Mouse (Mus musculus) forebrain, embryonic 15.5 days (tissue): ENCODE results near the gene Zfp488. TPM values are rescaled to one million over a fixed set of nuclear protein-coding genes. Genes with fewer than 3 reads are reported as not detected.

Experiments
- ATAC-seq: fragments of 200-750 bp; cut with Nextera tagmentation; replicated peaks from 2 replicates; pipeline ENCODE4 v1.8.0; 2017; ENCODE audit warnings: mild to moderate bottlenecking, moderate TSS enrichment, moderate library complexity
- H3K27ac ChIP-seq: fragments of 300-500 bp; sonication (generic); replicated peaks from 2 replicates; pipeline ENCODE4 v1.5.1; 2015; ENCODE audit warnings: mild to moderate bottlenecking, inconsistent platforms
- H3K27me3 ChIP-seq: fragments of 300-500 bp; sonication (generic); 2 replicates; pipeline ENCODE4 v1.6.1; 2015; ENCODE audit warnings: inconsistent platforms
- H3K36me3 ChIP-seq: fragments of 300-500 bp; sonication (generic); 2 replicates; pipeline ENCODE4 v1.6.1; 2015; ENCODE audit warnings: mild to moderate bottlenecking, inconsistent platforms
- H3K4me1 ChIP-seq: fragments of 300-500 bp; sonication (generic); 2 replicates; pipeline ENCODE4 v1.6.1; 2015; ENCODE audit warnings: inconsistent platforms
- H3K4me2 ChIP-seq: fragments of 300-500 bp; sonication (generic); replicated peaks from 2 replicates; pipeline ENCODE4 v1.6.1; 2015; ENCODE audit warnings: mild to moderate bottlenecking, inconsistent platforms
- H3K4me3 ChIP-seq: fragments of 300-500 bp; sonication (generic); 2 replicates; pipeline ENCODE4 v1.5.1; 2015; ENCODE audit warnings: mild to moderate bottlenecking, inconsistent platforms
- H3K9ac ChIP-seq: fragments of 300-500 bp; sonication (generic); replicated peaks from 2 replicates; pipeline ENCODE4 v1.6.1; 2015; ENCODE audit warnings: mild to moderate bottlenecking, inconsistent platforms
- H3K9me3 ChIP-seq: fragments of 300-500 bp; sonication (generic); 2 replicates; pipeline ENCODE4 v1.6.1; 2016; ENCODE audit warnings: inconsistent platforms
- WGBS: fragments of 180-500 bp; shearing (Covaris S2); methylation state at CpG from one replicate; pipeline ENCODE4 v1.1.7; 2015; ENCODE audit warnings: mixed read lengths; 5-methylcytosine and 5-hydroxymethylcytosine counted together
- polyA plus RNA-seq: library from polyadenylated mRNA; unstranded; fragments of >200 nt; fragmentation: Nextera tagmentation; extraction: Ambion mirVana; gene quantifications from 2 replicates; pipeline ENCODE4 v1.2.1, GENCODE M21; 2015

The Zfp488 gene
- polyA plus RNA-seq, 1 experiment from 2014 or later, result 0.13 TPM

DNA sequence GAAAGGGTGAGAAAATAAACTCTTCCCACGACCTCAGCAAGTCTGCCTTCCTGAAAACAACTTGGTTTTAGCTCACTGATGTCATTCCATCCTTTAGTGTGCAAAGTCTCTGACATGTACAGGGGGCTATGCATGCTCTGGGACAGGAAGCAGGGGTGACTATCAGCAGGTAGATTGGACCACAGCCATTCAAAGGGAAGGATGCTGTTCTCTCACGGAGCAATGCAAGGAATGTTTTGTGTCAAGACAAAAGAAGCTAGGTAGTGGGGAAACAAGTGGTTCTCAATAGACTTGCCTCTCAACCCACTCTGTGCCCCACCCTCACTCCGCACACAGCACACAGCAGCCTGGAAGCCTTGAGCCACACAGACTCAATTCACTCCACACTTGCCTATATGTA lies 10.6 kb upstream of the Zfp488 start:
- no peak overlapping the region for H3K27ac ChIP-seq
- H3K27me3 ChIP-seq, result no peaks in the 10 kb centered on the region
- WGBS, result 49% methylated on average over 3 of the region's 3 CpGs
- no peaks in the 10 kb centered on the region for H3K36me3 ChIP-seq
- H3K4me1 ChIP-seq, result no peaks in the 10 kb centered on the region
- no peak overlapping the region for H3K9ac ChIP-seq
- H3K4me3 ChIP-seq, result no peak overlapping the region
- H3K4me2 ChIP-seq, result no peak overlapping the region
- H3K9me3 ChIP-seq, result no peaks in the 10 kb centered on the region
- ATAC-seq, result no peak

DNA sequence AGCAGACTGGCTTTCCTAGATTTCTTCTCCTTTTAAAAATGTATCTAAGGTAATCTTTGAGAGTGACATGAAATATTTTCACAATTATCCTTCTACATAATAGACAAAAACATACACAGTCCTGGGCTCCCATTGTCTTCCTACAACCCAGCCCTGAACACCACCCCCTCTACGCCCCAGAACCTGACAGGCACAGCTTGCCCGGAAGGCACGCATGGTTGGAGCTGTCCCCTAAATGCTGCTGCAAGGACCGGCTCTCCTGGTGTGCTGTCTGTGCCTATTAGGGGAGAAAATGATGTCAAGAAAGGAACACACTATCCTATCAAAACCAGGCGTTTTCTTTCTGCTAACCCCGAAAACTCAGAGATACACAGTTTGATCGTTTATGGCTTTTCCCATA lies 816 bp downstream of the Zfp488 start:
- H3K36me3 ChIP-seq, result no peaks in the 10 kb centered on the region
- no peak overlapping the region for H3K27ac ChIP-seq
- H3K9me3 ChIP-seq, result no peaks in the 10 kb centered on the region
- no peak for ATAC-seq
- no peak overlapping the region for H3K9ac ChIP-seq
- WGBS, result 41% methylated on average over 7 of the region's 7 CpGs
- H3K4me3 ChIP-seq, result no peak overlapping the region
- 0 out of 2 replicates have a peak, but pooled peaks cover 3% of the 10 kb centered on the region for H3K27me3 ChIP-seq
- H3K4me1 ChIP-seq, result peaks cover 8% of the 10 kb centered on the region
- H3K4me2 ChIP-seq, result no peak overlapping the region

DNA sequence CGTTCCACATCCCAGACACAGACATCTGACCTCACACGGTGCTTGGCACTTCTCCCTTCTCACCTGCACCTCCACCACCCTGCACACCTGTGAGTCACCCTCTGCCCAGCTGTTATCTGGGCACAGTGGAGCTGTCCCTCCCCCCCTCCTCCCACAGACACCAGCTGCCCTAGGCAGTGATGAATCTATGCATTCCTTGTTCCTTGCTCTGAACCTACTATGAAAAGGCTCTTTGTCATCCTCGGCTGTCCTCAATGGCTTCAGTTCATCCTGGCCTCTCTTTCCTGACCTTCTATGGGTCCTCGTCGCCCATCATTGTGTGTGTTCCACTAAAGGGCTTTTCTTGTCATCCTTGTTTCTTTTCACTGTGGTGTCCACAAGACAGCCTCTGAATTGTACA lies 3.8 kb downstream of the Zfp488 start:
- H3K4me1 ChIP-seq, result peaks cover 8% of the 10 kb centered on the region
- no peak overlapping the region for H3K4me2 ChIP-seq
- no peaks in the 10 kb centered on the region for H3K36me3 ChIP-seq
- no peak overlapping the region for H3K27ac ChIP-seq
- no peak for ATAC-seq
- H3K4me3 ChIP-seq, result no peak overlapping the region
- H3K9ac ChIP-seq, result no peak overlapping the region
- 66% methylated on average over 5 of the region's 5 CpGs for WGBS
- 0 out of 2 replicates have a peak, but pooled peaks cover 3% of the 10 kb centered on the region for H3K27me3 ChIP-seq
- no peaks in the 10 kb centered on the region for H3K9me3 ChIP-seq

DNA sequence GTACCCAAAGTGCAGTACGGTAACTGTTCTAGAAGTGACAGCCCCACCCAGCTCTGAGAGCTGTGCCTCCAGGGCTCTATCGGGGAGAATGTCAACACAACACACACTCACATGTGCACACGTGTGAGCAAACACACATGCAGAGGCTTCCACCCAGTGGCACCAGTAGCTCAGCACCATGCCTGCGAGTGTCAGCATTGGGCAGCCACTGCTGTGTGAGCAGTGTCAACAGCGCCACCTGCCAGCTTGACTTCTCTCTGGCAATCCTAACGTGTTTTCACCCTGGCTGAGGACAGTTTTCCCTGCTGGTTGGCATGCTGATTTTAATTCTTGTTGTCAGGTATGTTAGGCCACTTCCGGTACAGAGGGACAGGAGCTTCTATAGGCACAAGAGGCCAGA lies 5.9 kb downstream of the Zfp488 start:
- Histone ChIP-seq H3K27ac (no peak overlapping the region), H3K9me3 (no peaks in the 10 kb centered on the region), H3K9ac (no peak overlapping the region), H3K4me3 (no peak overlapping the region), H3K36me3 (no peaks in the 10 kb centered on the region), H3K27me3 (no peaks in the 10 kb centered on the region), H3K4me2 (no peak overlapping the region), H3K4me1 (no peaks in the 10 kb centered on the region)
- WGBS, result 52% methylated on average over 7 of the region's 7 CpGs
- no peak for ATAC-seq

DNA sequence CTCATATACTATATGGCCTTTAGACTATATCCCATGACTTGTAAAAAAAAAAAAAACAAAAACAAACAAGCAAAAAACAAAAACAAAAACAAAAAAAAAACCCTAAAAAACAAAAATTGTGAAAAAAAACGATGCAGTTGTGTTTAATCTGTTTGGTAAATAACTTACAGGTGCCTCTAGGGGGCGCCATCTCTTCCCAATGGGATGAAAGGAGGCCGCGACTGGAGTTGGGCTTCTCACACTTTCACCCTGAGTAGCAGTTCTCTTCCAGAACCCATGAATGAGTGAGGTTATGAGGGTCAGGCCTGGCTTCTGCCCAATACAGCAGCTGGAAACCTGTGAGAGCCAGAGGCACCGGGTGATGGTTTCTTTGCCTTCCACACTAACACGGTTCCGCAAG lies 12.9 kb downstream of the Zfp488 start:
- H3K4me2 ChIP-seq, result no peak overlapping the region
- no peak for ATAC-seq
- H3K27ac ChIP-seq, result no peak overlapping the region
- no peaks in the 10 kb centered on the region for H3K36me3 ChIP-seq
- no peak overlapping the region for H3K4me3 ChIP-seq
- WGBS, result 70% methylated on average over 7 of the region's 7 CpGs
- no peaks in the 10 kb centered on the region for H3K4me1 ChIP-seq
- no peaks in the 10 kb centered on the region for H3K9me3 ChIP-seq
- no peaks in the 10 kb centered on the region for H3K27me3 ChIP-seq
- no peak overlapping the region for H3K9ac ChIP-seq

DNA sequence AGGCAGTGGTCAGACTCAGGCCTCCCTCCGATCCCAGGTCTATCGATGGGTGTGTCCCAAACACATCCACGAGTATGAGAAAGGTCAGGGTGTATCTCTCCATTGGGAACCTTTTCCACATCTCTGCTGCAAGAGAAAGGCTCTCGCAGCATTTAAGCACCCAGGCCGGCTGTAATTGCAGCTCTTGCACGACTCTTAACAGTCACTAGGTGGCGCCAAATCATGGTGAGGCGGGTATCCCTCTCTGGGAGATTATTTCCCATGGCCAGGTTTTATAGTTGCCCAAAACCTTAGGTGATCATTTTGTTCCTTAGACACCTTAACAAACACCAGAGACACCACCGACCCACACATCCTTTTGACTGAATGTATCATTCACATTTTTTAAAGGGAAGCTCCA lies 19.2 kb downstream of the Zfp488 start:
- 13% methylated on average over 9 of the region's 9 CpGs for WGBS
- Histone ChIP-seq H3K9ac (no peak overlapping the region), H3K36me3 (no peaks in the 10 kb centered on the region), H3K9me3 (no peaks in the 10 kb centered on the region), H3K4me2 (no peak overlapping the region), H3K4me1 (no peaks in the 10 kb centered on the region), H3K4me3 (no peak overlapping the region), H3K27ac (no peak overlapping the region), H3K27me3 (no peaks in the 10 kb centered on the region)
- no peak for ATAC-seq

DNA sequence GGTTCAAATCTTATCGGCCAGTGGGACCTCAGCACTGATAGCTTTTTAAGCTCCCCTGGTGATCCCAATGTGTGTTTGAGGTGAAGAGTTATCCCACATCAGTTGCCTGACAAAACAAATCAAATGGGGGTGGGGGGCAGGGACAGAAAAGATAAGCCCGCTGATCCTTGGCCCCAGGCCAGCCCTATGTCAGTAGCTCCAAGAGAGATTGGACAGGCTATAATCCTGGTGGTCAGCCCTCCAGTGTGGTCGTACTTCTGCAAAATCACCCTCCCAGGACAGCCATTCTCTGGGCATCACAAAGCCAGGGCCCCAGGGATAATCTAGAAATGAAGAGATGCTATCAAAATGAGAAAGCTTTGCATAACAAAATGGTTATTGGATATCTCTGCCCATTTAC lies 19.7 kb downstream of the Zfp488 start:
- Histone ChIP-seq H3K4me1 (no peaks in the 10 kb centered on the region), H3K4me3 (no peak overlapping the region), H3K4me2 (no peak overlapping the region), H3K36me3 (no peaks in the 10 kb centered on the region), H3K27me3 (no peaks in the 10 kb centered on the region), H3K27ac (no peak overlapping the region), H3K9ac (no peak overlapping the region), H3K9me3 (no peaks in the 10 kb centered on the region)
- WGBS, result 68% methylated on average over 3 of the region's 3 CpGs
- no peak for ATAC-seq

DNA sequence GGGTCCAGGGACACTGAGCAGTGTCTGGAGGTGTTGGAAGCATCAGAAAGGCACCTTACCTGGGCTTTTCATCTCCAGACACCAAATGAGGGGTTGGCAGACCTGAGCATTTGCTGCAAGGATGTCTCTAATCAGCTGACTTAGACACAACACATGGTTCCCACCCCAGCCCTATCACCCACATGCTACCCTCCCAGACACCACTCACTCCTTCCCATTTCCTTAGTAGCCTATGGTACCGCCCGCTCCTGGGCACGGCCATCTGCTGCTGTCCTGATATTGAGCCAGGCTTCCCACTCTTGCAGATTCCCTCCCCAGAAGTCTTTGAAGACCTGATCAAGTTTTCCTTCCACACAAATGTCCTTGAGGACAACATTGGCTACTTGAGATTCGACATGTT lies 20.4 kb downstream of the Zfp488 start:
- no peaks in the 10 kb centered on the region for H3K9me3 ChIP-seq
- WGBS, result 89% methylated on average over 4 of the region's 4 CpGs
- H3K27me3 ChIP-seq, result no peaks in the 10 kb centered on the region
- H3K4me3 ChIP-seq, result no peak overlapping the region
- H3K27ac ChIP-seq, result no peak overlapping the region
- no peaks in the 10 kb centered on the region for H3K4me1 ChIP-seq
- ATAC-seq, result no peak
- no peaks in the 10 kb centered on the region for H3K36me3 ChIP-seq
- no peak overlapping the region for H3K9ac ChIP-seq
- no peak overlapping the region for H3K4me2 ChIP-seq

DNA sequence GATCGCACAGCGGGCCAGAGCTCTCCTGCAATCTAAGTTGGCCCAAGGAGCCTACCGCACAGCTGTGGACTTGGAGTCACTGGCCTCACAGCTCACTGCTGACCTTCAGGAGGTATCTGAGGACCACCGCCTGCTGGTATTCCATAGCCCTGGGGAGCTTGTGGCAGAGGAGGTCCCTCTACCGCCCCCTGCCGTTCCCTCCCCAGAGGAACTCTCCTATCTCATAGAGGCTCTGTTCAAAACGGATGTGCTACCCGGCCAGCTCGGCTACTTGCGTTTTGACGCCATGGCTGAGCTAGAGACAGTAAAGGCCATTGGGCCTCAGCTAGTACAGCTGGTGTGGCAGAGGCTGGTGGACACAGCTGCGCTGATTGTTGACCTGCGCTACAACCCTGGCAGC lies 22.5 kb downstream of the Zfp488 start:
- Histone ChIP-seq H3K4me2 (no peak overlapping the region), H3K4me1 (no peaks in the 10 kb centered on the region), H3K9ac (no peak overlapping the region), H3K27me3 (no peaks in the 10 kb centered on the region), H3K9me3 (no peaks in the 10 kb centered on the region), H3K4me3 (no peak overlapping the region), H3K27ac (no peak overlapping the region), H3K36me3 (no peaks in the 10 kb centered on the region)
- no peak for ATAC-seq
- 83% methylated on average over 13 of the region's 13 CpGs for WGBS

DNA sequence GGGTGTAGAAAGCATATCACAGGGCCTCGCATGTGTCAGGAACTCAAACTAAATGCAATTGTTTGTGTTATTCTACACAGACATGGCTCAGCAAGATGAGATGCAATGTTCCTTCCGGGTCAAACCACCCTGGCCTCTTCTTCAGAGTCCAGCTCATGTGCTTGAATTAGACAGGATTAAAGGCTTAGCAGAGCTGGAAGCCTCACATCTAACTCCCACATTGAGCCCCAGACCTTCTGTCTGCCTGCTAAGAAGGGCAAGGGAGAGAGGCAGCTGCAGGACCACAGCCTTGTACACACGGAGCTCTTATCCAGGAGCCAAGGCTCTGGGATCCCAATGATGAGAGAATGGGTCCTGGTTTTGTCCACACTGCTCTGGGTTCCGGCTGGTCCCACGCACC lies 24.8 kb downstream of the Zfp488 start, which contains the start of gene Rbp3:
Rbp3 (plus strand) TSS at position 243 of the 400 bp plus-strand sequence.
- no peaks in the 10 kb centered on the region for H3K9me3 ChIP-seq
- no peak within 1 kb of the TSS for H3K4me2 ChIP-seq
- H3K4me1 ChIP-seq, result no peaks in the 10 kb centered on the region
- H3K4me3 ChIP-seq, result no peak within 1 kb of the TSS
- WGBS, result 82% methylated on average over 5 of the region's 5 CpGs
- no peak within 1 kb of the TSS for H3K27ac ChIP-seq
- no peaks in the 10 kb centered on the region for H3K27me3 ChIP-seq
- H3K36me3 ChIP-seq, result no peaks in the 10 kb centered on the region
- no peak for ATAC-seq
- no peak within 1 kb of the TSS for H3K9ac ChIP-seq

DNA sequence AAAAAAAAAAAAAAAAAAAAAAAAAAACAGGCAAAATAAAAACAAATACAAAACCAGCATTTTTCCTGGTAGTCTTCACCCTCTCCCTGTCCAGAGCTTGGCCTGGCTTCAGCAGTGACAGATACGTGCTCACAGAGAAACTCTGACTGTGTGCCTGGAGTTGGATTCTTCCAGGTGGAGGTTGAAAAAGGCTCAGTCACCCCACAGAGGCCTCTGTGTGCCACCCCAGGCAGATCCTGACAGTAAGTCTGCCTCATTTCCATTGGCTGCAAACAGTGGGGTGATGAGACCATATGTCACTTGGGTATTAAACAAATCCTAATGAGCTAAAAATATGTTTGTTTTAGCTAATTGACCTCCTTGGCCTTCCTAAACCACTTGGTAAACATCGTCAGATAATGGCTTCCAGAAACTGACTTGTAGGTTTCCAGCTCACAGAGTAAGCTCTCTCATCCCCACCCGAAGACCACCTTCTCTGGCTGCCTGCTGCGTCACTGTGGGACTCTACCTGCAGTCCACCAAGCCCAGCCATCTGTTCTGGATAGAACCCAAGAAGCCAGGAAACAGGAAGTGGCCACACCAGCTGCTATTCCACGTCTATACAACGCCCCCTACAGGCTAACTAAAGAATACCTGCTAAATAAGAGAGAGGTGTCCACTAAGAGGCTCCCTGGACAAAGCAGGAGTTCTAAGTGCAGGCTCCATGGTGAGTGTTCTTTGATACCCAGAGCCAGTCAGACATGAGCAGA lies 26.2 kb downstream of the Zfp488 start:
- no peaks in the 10 kb centered on the region for H3K4me1 ChIP-seq
- H3K27ac ChIP-seq, result no peak overlapping the region
- no peak overlapping the region for H3K4me3 ChIP-seq
- no peak for ATAC-seq
- H3K4me2 ChIP-seq, result no peak overlapping the region
- WGBS, result 68% methylated on average over 6 of the region's 6 CpGs
- no peaks in the 10 kb centered on the region for H3K36me3 ChIP-seq
- no peaks in the 10 kb centered on the region for H3K27me3 ChIP-seq
- H3K9ac ChIP-seq, result no peak overlapping the region
- H3K9me3 ChIP-seq, result no peaks in the 10 kb centered on the region

DNA sequence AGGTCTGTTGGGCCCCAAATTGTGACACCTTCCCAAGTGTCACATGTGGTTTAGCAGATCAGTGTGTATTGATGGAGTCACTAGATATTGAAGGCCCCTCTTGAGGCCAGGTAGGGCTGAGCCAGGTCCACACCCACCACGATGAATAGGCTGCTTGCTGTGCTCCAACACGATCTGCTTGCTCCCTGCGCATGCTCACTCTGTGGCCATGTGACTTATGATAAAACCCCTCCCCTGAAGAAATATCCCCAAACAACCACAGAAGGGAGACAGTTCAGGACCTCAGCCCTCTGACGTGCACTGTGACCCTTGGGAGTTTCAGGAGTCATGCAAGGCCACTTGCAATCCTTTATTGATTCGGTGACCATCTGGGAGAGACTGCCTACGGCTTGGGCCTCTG lies 32.4 kb downstream of the Zfp488 start:
- WGBS, result 88% methylated on average over 6 of the region's 6 CpGs
- Histone ChIP-seq H3K27ac (no peak overlapping the region), H3K4me1 (no peaks in the 10 kb centered on the region), H3K27me3 (no peaks in the 10 kb centered on the region), H3K9ac (no peak overlapping the region), H3K9me3 (no peaks in the 10 kb centered on the region), H3K4me3 (no peak overlapping the region), H3K4me2 (no peak overlapping the region), H3K36me3 (no peaks in the 10 kb centered on the region)
- ATAC-seq, result no peak

DNA sequence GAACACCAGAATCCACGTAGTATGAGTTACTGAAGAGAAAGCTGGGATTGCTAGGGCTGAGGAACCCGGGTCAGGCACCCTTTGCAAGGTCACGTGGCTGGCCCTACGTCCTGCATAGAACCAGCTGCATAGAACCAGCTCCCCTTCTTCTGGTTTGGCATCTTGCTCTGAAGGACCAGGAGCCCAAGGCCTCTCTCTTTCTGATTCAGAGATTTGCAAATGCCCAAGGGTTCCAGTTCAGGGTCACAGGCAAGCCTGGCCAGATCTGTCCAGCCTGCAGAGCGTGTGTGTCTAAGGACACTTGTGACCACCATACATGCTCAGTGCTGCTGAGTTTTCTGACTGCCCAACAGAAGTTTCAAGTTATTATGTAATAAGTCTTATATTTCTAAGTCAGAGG lies 36.3 kb downstream of the Zfp488 start:
- Histone ChIP-seq H3K4me2 (no peak overlapping the region), H3K27ac (no peak overlapping the region), H3K4me1 (no peaks in the 10 kb centered on the region), H3K27me3 (no peaks in the 10 kb centered on the region), H3K36me3 (no peaks in the 10 kb centered on the region), H3K4me3 (no peak overlapping the region), H3K9me3 (no peaks in the 10 kb centered on the region), H3K9ac (no peak overlapping the region)
- WGBS, result 86% methylated on average over 5 of the region's 5 CpGs
- no peak for ATAC-seq
